ENCODE assay signal across 23 mouse cellular contexts in the genomic region with DNA sequence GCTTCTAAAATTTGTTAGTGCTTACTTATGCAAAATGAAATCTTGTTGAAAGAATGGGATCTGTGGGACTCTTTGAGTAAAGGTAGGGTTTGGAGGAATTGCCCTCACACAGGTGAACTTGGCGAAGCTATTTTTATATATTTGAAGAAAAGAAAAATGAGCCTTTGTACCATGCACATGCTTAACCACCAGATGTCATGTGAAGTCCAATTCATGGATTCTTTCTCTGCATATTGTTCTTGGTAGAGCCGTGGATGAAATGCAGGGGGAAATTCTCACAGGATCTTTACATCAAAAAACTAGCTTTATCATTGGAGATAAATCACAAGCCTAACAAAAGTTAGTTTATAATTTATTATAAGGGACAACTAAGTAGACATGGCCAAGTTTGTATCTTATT.
A peak's percentile ranks its signal among the peaks of the same experiment; 100 is the strongest.
DNase-seq lines count a peak whose midpoint lies in the region; ATAC-seq and TF ChIP-seq lines count a peak whose summit lies in the region.
"Had no signal": no experiment of that assay in that cellular context is flagged by ENCODE, and none has a peak within 500 bp of the region (broad histone marks: within the 10 kb centered on the region; RNA-seq: fewer than 3 reads in every experiment).

No protein-coding gene starts in this region.

- peak; percentile 41 for DNase-seq in forebrain, postnatal 0 days
- DNase-seq in midbrain, embryonic 10.5 days (ENCODE audit: low spot score), result no peak
- DNase-seq in adrenal gland, adult 2 months, result no peak
- DNase-seq in liver, postnatal 0 days, result no peak
- DNase-seq: adrenal gland, postnatal 25 days; cerebellum, adult 11-12 months; gastrocnemius, postnatal 14 days; heart, postnatal 14 days; kidney, adult 11 months; lung, postnatal 10 days; right cerebral cortex, adult 18-20 months; right cerebral cortex, postnatal 4 days; thymus, adult 2 months had no signal

- H3K36me3 ChIP-seq in forebrain, postnatal 0 days (ENCODE audit: insufficient read depth), result no peaks in the 10 kb centered on the region
- no peaks in the 10 kb centered on the region for H3K36me3 ChIP-seq in forebrain, embryonic 12.5 days (replicated peaks)
- H3K36me3 ChIP-seq in intestine, postnatal 0 days (ENCODE audit: control insufficient read depth, insufficient read depth), result no peaks in the 10 kb centered on the region
- H3K36me3 ChIP-seq in intestine, embryonic 15.5 days, result no peaks in the 10 kb centered on the region
- no peaks in the 10 kb centered on the region for H3K36me3 ChIP-seq in midbrain, embryonic 15.5 days (replicated peaks)
- no peaks in the 10 kb centered on the region for H3K36me3 ChIP-seq in midbrain, embryonic 10.5 days
- H3K36me3 ChIP-seq in liver, postnatal 0 days (replicated peaks; ENCODE audit: insufficient read depth, low read length), result no peaks in the 10 kb centered on the region
- H3K36me3 ChIP-seq: embryonic facial prominence, embryonic 12.5 days; heart, embryonic 12.5 days; kidney, embryonic 15.5 days; neural tube, embryonic 15.5 days had no signal

- H3K9me3 ChIP-seq in forebrain, postnatal 0 days (ENCODE audit: low read length), result no peaks in the 10 kb centered on the region
- no peaks in the 10 kb centered on the region for H3K9me3 ChIP-seq in forebrain, embryonic 12.5 days
- H3K9me3 ChIP-seq in intestine, postnatal 0 days (ENCODE audit: control insufficient read depth), result no peaks in the 10 kb centered on the region
- no peaks in the 10 kb centered on the region for H3K9me3 ChIP-seq in intestine, embryonic 15.5 days
- H3K9me3 ChIP-seq in midbrain, embryonic 15.5 days, result no peaks in the 10 kb centered on the region
- H3K9me3 ChIP-seq in midbrain, embryonic 10.5 days (replicated peaks), result no peaks in the 10 kb centered on the region
- no peaks in the 10 kb centered on the region for H3K9me3 ChIP-seq in liver, postnatal 0 days (ENCODE audit: low read length)
- H3K9me3 ChIP-seq: embryonic facial prominence, embryonic 12.5 days; forebrain, embryonic 13.5 days; heart, embryonic 12.5 days; kidney, embryonic 15.5 days; neural tube, embryonic 15.5 days had no signal

- no peak; the same call in 1 of the 2 replicates for ATAC-seq in forebrain, postnatal 0 days
- ATAC-seq in forebrain, embryonic 12.5 days (ENCODE audit: low FRiP score), result no peak
- no peak for ATAC-seq in intestine, postnatal 0 days
- ATAC-seq in intestine, embryonic 15.5 days, result no peak
- ATAC-seq in midbrain, embryonic 15.5 days (replicated peaks), result 0 out of 2 replicates have a peak, but pooled peaks have one; percentile 56
- no peak for ATAC-seq in liver, postnatal 0 days
- ATAC-seq: forebrain, embryonic 13.5 days; hindbrain, embryonic 16.5 days had no signal

- no peaks in the 10 kb centered on the region for H3K4me1 ChIP-seq in forebrain, postnatal 0 days (ENCODE audit: insufficient read depth)
- no peaks in the 10 kb centered on the region for H3K4me1 ChIP-seq in forebrain, embryonic 12.5 days
- H3K4me1 ChIP-seq in intestine, postnatal 0 days (replicated peaks; ENCODE audit: control insufficient read depth, insufficient read depth, low read length), result no peaks in the 10 kb centered on the region
- H3K4me1 ChIP-seq in intestine, embryonic 15.5 days (replicated peaks), result no peaks in the 10 kb centered on the region
- no peaks in the 10 kb centered on the region for H3K4me1 ChIP-seq in midbrain, embryonic 15.5 days
- no peaks in the 10 kb centered on the region for H3K4me1 ChIP-seq in midbrain, embryonic 10.5 days
- H3K4me1 ChIP-seq in liver, postnatal 0 days (ENCODE audit: insufficient read depth), result no peaks in the 10 kb centered on the region
- H3K4me1 ChIP-seq: embryonic facial prominence, embryonic 12.5 days; forebrain, embryonic 13.5 days; heart, embryonic 12.5 days; kidney, embryonic 15.5 days; neural tube, embryonic 15.5 days had no signal

- H3K4me3 ChIP-seq in forebrain, postnatal 0 days (ENCODE audit: low read depth, low read length), result no peak overlapping the region
- H3K4me3 ChIP-seq in forebrain, embryonic 12.5 days (replicated peaks), result no peak overlapping the region
- no peak overlapping the region for H3K4me3 ChIP-seq in intestine, postnatal 0 days (ENCODE audit: low read depth, low read length)
- no peak overlapping the region for H3K4me3 ChIP-seq in intestine, embryonic 15.5 days (replicated peaks)
- H3K4me3 ChIP-seq in midbrain, embryonic 15.5 days, result no peak overlapping the region
- H3K4me3 ChIP-seq in midbrain, embryonic 10.5 days, result no peak overlapping the region
- no peak overlapping the region for H3K4me3 ChIP-seq in liver, postnatal 0 days (ENCODE audit: low read depth, low read length)
- H3K4me3 ChIP-seq: embryonic facial prominence, embryonic 12.5 days; forebrain, embryonic 13.5 days; heart, embryonic 12.5 days; kidney, embryonic 15.5 days; neural tube, embryonic 15.5 days had no signal

- no peak overlapping the region for H3K27ac ChIP-seq in forebrain, postnatal 0 days (ENCODE audit: low read depth, low read length)
- no peak overlapping the region for H3K27ac ChIP-seq in forebrain, embryonic 12.5 days
- no peak overlapping the region for H3K27ac ChIP-seq in intestine, postnatal 0 days (ENCODE audit: low read depth, low read length)
- H3K27ac ChIP-seq in intestine, embryonic 15.5 days, result no peak overlapping the region
- H3K27ac ChIP-seq in midbrain, embryonic 15.5 days, result no peak overlapping the region
- no peak overlapping the region for H3K27ac ChIP-seq in midbrain, embryonic 10.5 days (replicated peaks)
- H3K27ac ChIP-seq in liver, postnatal 0 days (ENCODE audit: low read depth), result no peak overlapping the region
- H3K27ac ChIP-seq: embryonic facial prominence, embryonic 12.5 days; forebrain, embryonic 13.5 days; kidney, embryonic 15.5 days; neural tube, embryonic 15.5 days had no signal

- no peak overlapping the region for H3K4me2 ChIP-seq in forebrain, postnatal 0 days (ENCODE audit: low read depth)
- H3K4me2 ChIP-seq in forebrain, embryonic 12.5 days, result no peak overlapping the region
- no peak overlapping the region for H3K4me2 ChIP-seq in intestine, postnatal 0 days (replicated peaks; ENCODE audit: low read depth)
- no peak overlapping the region for H3K4me2 ChIP-seq in intestine, embryonic 15.5 days (replicated peaks)
- no peak overlapping the region for H3K4me2 ChIP-seq in midbrain, embryonic 15.5 days
- H3K4me2 ChIP-seq in liver, postnatal 0 days (ENCODE audit: low read depth, low read length), result no peak overlapping the region
- H3K4me2 ChIP-seq: embryonic facial prominence, embryonic 12.5 days; forebrain, embryonic 13.5 days; heart, embryonic 12.5 days; kidney, embryonic 15.5 days; neural tube, embryonic 15.5 days had no signal

- H3K27me3 ChIP-seq in forebrain, postnatal 0 days (ENCODE audit: insufficient read depth, low read length), result no peaks in the 10 kb centered on the region
- no peaks in the 10 kb centered on the region for H3K27me3 ChIP-seq in forebrain, embryonic 12.5 days
- H3K27me3 ChIP-seq in intestine, postnatal 0 days (replicated peaks; ENCODE audit: control insufficient read depth, insufficient read depth, low read length), result no peaks in the 10 kb centered on the region
- H3K27me3 ChIP-seq in intestine, embryonic 15.5 days (replicated peaks), result no peaks in the 10 kb centered on the region
- H3K27me3 ChIP-seq in midbrain, embryonic 15.5 days (replicated peaks), result no peaks in the 10 kb centered on the region
- no peaks in the 10 kb centered on the region for H3K27me3 ChIP-seq in midbrain, embryonic 10.5 days (ENCODE audit: low read depth, poor library complexity, severe bottlenecking)
- no peaks in the 10 kb centered on the region for H3K27me3 ChIP-seq in liver, postnatal 0 days (ENCODE audit: insufficient read depth, low read length)
- H3K27me3 ChIP-seq: embryonic facial prominence, embryonic 12.5 days; forebrain, embryonic 13.5 days; heart, embryonic 12.5 days; kidney, embryonic 15.5 days; neural tube, embryonic 15.5 days had no signal

- TF ChIP-seq EP300 in liver, postnatal 0 days (IDR thresholded peaks at IDR 0.05; ENCODE audit: low read depth), result no peak

- 73% methylated on average over 2 of the region's 2 CpGs for WGBS in forebrain, postnatal 0 days
- WGBS in forebrain, embryonic 12.5 days, result 76% methylated on average over 2 of the region's 2 CpGs
- WGBS in intestine, postnatal 0 days, result 81% methylated on average over 2 of the region's 2 CpGs
- WGBS in intestine, embryonic 15.5 days, result 73% methylated on average over 2 of the region's 2 CpGs
- 66% methylated on average over 2 of the region's 2 CpGs for WGBS in midbrain, embryonic 15.5 days
- WGBS in midbrain, embryonic 10.5 days, result 77% methylated on average over 2 of the region's 2 CpGs
- WGBS in liver, postnatal 0 days (ENCODE audit: insufficient replicate concordance), result 77% methylated on average over 2 of the region's 2 CpGs

- peak; percentile 64 for TF ChIP-seq CTCF in forebrain, postnatal 0 days (IDR thresholded peaks at IDR 0.05; ENCODE audit: low read depth)
- TF ChIP-seq CTCF in intestine, postnatal 0 days (IDR thresholded peaks at IDR 0.05; ENCODE audit: low read depth), result 0 out of 2 replicates have a peak, but pooled peaks have one; percentile 17
- TF ChIP-seq CTCF in liver, postnatal 0 days (IDR thresholded peaks at IDR 0.05; ENCODE audit: low read depth), result no peak

- no peak overlapping the region for H3K9ac ChIP-seq in forebrain, postnatal 0 days
- no peak overlapping the region for H3K9ac ChIP-seq in forebrain, embryonic 12.5 days
- no peak overlapping the region for H3K9ac ChIP-seq in intestine, postnatal 0 days (ENCODE audit: low read depth, low read length)
- no peak overlapping the region for H3K9ac ChIP-seq in intestine, embryonic 15.5 days
- no peak overlapping the region for H3K9ac ChIP-seq in midbrain, embryonic 15.5 days
- H3K9ac ChIP-seq in liver, postnatal 0 days (replicated peaks), result no peak overlapping the region
- H3K9ac ChIP-seq: embryonic facial prominence, embryonic 12.5 days; forebrain, embryonic 13.5 days; heart, embryonic 12.5 days; kidney, embryonic 15.5 days; neural tube, embryonic 15.5 days had no signal
